Mouse (Mus musculus) ZHBTc4 (cell line): ENCODE measurements around the gene Enpp3.
A peak's percentile ranks its signal among the peaks of the same experiment; 100 is the strongest.

ENCODE experiments used
- DNase-seq: peaks from one replicate; pipeline ENCODE4 v3.0.0-alpha.2; 2011; ENCODE audit warnings: low read depth, low spot score

The Enpp3 gene

GRCm38 (mm10) chr10:24842676-24843075 is at the start of gene Enpp3:
Gene Enpp3 (minus strand): TSS chr10:24842823.
- DNase-seq: no peak

DNA sequence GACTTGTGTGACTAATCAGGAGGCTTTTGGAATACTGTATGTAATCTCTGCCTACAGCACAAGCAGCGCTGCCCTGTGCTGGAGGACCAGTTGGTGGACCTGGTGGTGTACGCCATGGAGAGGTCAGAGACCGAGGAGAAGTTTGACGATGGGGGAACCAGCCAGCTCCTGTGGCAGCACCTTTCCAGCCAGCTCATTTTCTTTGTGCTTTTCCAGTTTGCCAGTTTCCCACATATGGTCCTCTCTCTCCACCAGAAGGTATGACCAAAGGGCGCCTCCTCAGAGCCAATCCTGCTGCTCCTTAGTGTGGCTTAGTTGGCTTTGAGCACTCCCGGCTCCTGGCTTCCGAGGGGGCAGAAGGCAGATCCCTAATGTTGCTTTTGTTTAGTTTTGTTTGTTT is 45.7 kb upstream of the Enpp3 start:
- DNase-seq: no peak

DNA sequence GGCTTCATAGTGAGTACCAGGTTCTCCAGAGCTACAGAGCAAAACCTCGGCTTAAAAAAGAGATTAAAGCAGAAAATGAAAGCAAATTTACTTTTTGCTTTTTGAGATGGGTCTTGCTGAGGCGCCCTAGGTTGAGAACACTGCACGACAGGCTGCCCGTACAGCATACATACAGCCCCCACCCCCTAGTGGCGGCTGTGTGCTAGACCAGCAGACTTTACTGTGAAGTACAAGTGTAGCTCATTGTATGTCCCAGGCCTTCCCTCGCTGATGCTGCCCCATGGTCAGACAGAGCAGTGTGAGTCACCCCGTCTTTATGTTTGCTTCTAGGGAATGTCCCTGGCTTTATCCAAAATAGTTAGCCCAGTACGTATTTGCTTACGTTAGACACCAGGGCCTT is 43.4 kb upstream of the Enpp3 start:
- peak; percentile 84 for DNase-seq

DNA sequence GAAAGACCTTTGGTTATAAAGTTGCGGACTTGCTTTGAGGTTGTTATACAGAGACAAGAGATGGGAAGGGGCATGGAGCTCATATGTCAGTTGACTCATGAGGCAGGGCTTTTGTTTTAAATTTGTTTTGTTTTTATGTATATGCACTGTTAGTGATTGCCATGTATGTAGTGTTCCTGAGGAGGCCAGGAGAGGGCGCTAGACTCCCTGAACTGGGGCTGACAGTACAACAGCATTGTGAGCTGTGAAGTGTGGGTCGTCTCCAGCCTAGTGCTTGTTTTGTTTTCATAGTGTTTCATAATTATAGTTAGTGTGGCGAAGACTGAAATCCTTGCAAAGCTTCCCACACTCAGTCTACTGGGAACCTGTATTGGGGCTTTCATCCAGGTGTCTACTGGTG is 31.0 kb upstream of the Enpp3 start:
- peak; percentile 68 for DNase-seq

GRCm38 (mm10) chr10:24869760-24870290 is 27.2 kb upstream of the Enpp3 start, which contains the start of gene Med23:
Gene Med23 (plus strand): TSS chr10:24869986.
- peak; percentile 98 for DNase-seq

DNA sequence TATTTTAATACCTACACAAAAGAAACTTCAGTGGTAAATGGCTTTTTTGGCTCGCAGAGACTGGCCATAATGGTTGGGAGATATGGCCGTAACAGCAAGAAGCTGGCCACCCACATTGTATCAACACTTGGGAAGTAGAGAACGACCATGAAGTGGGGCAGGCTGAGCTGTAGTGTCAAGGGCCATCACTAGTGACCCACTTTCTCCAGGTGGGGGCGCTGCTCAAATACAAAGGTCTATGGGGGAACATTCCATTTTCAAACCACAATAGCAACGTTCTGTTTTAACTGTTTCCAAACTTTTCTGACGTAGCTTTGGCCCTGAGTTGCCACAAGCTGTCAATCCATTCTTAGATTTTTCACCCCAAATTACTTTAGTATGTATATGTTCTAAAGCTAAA is 21.8 kb upstream of the Enpp3 start:
- DNase-seq: peak; percentile 19

DNA sequence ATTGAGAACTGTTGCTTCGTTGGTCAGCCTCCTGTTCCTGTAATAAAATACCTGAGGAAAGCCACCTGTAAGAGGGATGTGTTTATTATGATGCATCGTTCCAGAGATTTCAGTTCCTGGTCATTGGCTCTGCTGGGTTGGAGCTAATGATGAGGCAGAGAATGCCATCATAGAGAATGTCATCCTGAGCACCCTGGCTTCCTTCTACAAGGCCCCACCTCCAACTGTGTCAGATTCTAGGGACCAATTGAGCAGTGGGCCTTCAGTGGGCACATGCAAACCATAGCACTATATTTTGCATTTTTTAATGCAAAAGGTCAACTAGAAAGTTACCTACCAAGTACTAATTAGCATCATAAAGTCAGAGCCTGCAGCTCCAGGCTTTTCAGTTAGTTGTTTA is 20.5 kb upstream of the Enpp3 start:
- DNase-seq: peak; percentile 37

- no peak for DNase-seq
Observed at GRCm38 (mm10) chr10:24841998-24842397, 625 bp downstream of the Enpp3 start.

DNA sequence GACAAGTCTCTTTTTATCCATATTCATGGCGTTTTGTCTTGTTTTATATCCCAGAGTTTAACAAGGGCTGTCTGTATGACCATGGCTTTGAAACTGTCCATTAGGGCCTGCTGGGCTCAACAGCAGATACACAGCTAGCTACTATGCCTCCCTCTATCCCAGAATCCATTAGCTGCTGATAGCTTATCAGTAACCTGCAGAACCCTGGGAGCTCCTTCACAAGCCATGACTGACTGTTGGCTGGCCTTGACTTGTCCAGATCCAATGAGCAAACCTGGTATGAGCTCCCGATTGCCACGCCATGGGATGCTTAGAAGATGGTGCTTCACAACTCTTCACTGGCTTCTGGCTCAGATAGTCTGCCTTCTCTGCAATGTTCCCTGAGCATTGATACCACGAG is 1.8 kb downstream of the Enpp3 start:
- no peak for DNase-seq

- DNase-seq: no peak
Observed at GRCm38 (mm10) chr10:24836366-24837038, 6.1 kb downstream of the Enpp3 start.

DNA sequence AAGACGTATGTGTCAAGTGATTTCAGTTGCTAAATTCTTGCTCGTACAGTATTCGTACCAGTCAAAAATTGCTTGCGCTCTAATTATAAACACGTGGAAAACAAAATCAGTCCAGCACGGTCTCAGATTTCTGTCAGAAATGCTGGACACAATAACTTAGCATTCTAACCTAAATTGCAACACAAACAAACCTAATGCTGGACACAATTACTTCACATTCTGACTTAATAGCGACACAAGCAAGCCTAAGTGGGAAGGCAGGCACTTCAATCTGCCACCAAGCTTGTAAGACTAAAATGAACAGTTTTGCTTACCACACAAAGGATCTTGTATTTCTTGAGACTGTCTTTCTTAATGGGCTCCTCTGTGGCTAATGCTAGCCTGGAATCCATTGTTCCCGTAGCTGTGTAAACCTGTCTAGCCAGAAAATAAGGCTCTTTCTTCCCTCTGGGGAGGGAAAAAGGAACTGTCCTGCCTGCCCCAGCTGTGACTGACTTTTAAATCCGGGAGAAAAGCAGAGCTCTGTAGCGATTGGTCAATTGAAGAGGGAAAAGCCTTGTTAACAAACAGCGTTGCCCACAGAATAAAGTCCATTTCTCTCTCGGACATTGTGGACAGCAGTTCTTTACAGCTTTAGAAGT is 6.8 kb downstream of the Enpp3 start:
- no peak for DNase-seq

- peak; percentile 77 for DNase-seq
Observed at GRCm38 (mm10) chr10:24834634-24835371, 7.8 kb downstream of the Enpp3 start.

DNA sequence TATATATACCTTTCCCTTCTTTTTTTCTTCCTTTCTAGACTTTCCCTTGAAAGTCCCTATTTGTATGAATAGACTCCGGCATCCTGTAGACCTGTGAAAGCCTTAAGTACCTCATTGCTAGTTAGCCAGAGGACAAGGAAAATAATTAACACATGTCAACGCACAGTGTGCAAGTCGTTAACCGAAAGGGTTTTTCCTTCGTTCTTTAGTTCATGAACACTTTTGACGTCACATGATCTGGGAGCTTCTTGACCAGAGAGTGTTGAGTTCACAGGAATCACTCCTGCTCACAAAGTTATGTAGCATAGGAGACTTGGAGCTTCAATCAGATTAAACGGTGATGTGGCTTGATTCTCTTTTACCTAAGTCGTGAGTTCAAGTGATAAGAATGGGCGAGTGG is 10.3 kb downstream of the Enpp3 start:
- DNase-seq: no peak

- DNase-seq: no peak
Observed at GRCm38 (mm10) chr10:24831377-24832095, 11.1 kb downstream of the Enpp3 start.

GRCm38 (mm10) chr10:24830448-24830847 is 12.2 kb downstream of the Enpp3 start:
- no peak for DNase-seq

- DNase-seq: no peak
Observed at GRCm38 (mm10) chr10:24828136-24828535, 14.5 kb downstream of the Enpp3 start.

- DNase-seq: peak; percentile 88
Observed at GRCm38 (mm10) chr10:24826130-24826529, 16.5 kb downstream of the Enpp3 start.

DNA sequence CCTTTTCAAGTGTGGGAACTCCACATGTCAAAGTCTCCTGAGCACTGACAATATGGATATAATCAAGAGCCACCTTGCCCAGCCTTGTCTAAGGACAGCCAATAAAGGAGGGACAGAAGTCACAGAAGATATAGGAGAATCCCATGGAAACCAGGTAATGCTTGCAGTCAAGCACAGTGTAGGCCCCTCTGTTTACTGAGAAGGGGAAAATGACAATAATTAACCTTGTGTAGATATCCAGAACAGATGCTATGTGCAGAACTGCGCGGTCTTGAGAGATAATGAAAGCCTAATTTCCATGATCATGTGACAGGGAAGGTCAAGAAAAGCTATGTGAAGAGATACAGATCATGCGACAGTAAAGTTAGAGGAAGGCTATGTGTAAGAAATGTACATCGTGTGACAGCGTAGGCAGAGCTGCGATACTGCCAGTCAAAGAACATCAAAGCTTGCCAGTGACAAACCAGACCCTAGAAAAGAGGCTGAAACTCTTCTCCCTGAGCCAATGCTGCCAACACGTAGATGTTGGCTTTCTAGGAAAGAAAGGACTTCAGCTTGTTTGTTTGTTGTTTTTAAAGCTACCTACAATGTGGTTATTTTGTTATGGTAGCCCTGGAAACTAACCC is 17.1 kb downstream of the Enpp3 start:
- DNase-seq: no peak

- DNase-seq: no peak
Observed at GRCm38 (mm10) chr10:24824621-24825020, 18.0 kb downstream of the Enpp3 start.

DNA sequence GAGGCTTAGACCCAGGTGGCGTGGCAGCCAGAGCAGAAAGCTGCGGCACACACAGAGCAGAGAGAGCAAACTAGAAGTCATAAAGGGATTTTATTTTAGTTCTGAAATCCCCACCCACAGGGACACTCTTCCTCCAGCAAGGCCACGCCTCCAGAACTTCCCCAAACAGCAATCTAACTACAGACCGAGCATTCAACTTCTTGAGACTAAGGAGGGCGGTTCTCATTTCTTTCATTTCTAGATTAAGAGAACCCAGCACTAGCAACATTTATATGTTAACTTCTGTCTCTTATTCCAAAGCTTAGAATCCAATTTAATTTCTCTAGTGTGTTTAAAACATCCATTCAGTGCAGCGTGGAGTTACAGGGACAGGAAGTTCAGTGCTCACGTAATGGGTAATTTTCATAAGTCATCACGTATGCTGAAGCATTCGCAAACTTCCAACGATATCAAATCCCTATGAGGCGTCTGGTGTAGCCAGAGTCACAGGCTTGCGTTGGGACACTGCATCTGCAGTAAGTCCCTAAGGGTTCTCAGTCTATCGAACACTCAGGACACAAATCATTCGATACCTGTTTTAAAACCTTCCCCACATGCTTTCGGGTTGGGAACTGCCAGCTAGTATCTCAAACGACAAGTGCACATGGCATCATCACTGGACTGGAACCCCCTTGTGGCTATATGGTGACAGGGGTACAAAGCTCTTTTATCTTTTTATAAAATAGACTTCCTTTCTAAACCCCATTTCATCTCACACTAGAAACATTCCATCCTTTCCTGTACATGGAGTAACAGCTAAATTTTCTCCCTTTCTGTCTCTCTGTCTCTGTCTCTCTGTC is 18.7 kb downstream of the Enpp3 start:
- no peak for DNase-seq
